Mouse (Mus musculus): ENCODE results near the gene Adamts2. TPM values are rescaled to one million over a fixed set of nuclear protein-coding genes. Genes with fewer than 3 reads are reported as not detected.

Adamts2 gene
- polyA plus RNA-seq, 1 experiment from 2014 or later, result 4.0 TPM

DNA sequence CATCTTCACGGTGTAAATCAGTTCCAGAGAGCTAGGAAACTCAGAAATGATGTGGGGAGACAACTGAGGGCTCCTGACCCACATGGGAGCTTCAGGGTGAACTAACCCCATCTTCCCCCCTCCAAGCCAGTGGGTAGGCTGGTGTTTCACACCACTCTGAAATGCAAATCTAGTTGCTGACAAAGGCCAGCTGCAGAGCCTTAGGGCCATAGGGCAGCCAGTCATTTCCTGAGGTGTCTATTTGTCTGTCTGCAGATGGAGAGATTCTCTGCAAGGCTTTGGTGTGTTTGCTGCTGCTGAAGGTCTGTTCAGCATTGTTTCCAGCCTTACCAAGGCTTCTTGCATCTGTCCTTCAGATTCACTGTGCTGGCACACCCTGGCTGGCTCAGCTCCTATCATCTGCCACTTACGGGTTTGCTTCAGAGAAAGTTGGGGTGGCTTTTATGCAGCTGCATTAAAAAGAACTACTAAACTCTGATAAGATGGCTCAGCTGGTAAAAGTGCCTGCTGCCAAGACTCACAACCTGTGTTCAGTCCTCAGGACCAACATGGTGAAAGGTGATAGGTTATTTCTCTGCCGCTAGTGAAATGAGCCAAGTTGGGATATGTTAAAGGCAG is 246.7 kb downstream of the Adamts2 start:
- Histone ChIP-seq H3K9me3 (replicated peaks; ENCODE audit: control insufficient read depth, low read length, poor library complexity, severe bottlenecking) (0 out of 2 replicates have a peak, but pooled peaks cover 3% of the 10 kb centered on the region), H3K27me3 (ENCODE audit: control insufficient read depth, insufficient read depth, low read depth, low read length) (peaks cover 49% of the 10 kb centered on the region), H3K9ac (ENCODE audit: low read depth, low read length) (no peak overlapping the region), H3K4me1 (ENCODE audit: control insufficient read depth, insufficient read depth, low read length) (peaks cover 11% of the 10 kb centered on the region; the same call in 1 of the 2 replicates), H3K27ac (ENCODE audit: low read length) (no peak overlapping the region), H3K4me2 (ENCODE audit: low read length) (no peak overlapping the region), H3K4me3 (ENCODE audit: low read depth, low read length) (no peak overlapping the region), H3K36me3 (ENCODE audit: control insufficient read depth, insufficient read depth, low read length) (no peaks in the 10 kb centered on the region)
- ATAC-seq, result no peak
- 33% methylated on average over 3 of the region's 3 CpGs for WGBS

DNA sequence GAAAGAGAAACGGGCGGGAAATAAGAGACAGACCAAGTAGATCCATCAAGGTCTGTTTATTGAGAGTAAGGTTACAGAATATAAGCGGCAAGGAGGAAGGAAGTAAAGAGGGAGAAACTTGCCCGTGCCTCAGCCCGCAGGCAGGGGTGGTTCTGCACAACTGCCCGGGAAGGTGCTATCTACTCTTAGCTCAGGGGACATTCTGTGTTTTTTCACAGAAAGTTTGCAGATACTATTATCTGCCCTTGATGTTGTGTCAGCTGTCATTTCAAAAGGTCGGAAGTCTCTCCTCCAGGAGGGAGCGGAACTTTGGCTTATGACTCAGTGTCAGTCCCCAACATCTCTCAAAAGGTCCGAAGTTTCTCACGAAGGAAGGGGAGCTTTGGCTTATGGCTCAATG is 247.4 kb downstream of the Adamts2 start:
- no peak overlapping the region for H3K9ac ChIP-seq (ENCODE audit: low read depth, low read length)

DNA sequence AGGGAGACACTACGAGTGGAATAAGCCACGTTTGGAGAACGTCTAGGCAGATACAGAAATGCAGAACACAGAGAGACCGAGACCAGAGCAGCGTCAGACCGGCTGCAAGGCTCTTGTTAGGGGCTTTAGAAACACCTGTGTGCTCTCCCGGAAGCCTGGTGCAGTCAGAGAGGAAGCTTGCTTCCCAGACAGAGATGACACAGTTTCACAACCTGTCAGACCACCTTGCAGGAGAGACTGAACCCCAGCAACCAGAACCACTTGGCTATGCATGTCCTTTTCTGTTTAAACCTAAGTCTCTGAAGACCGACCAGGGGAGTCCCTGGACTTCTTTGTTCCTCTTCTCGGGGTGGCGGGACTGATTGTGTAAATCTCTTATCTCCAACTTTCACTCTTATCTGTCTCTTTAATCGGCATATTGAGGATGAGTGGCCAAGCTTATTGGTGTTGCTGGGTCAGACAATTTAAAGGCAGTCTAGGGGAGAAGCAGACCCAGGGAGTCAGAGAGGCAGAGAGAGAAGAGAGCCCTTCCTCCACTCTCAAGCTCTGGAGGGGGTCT is 248.4 kb downstream of the Adamts2 start, which contains the start of gene Grm6:
Gene Grm6, plus strand, starts transcription at position 509 of the 559 bp plus-strand sequence.
- no peaks in the 10 kb centered on the region for H3K36me3 ChIP-seq (ENCODE audit: control insufficient read depth, insufficient read depth, low read length)
- H3K9me3 ChIP-seq (replicated peaks; ENCODE audit: control insufficient read depth, low read length, poor library complexity, severe bottlenecking), result 0 out of 2 replicates have a peak, but pooled peaks cover 3% of the 10 kb centered on the region
- H3K9ac ChIP-seq (ENCODE audit: low read depth, low read length), result peak within 1 kb of the TSS; percentile 63

More for the DNA sequence above, 247.4 kb downstream of the Adamts2 start:
- no peak overlapping the region for H3K27ac ChIP-seq (ENCODE audit: low read length)
- no peaks in the 10 kb centered on the region for H3K36me3 ChIP-seq (ENCODE audit: control insufficient read depth, insufficient read depth, low read length)
- H3K4me3 ChIP-seq (ENCODE audit: low read depth, low read length), result no peak overlapping the region
- WGBS, result 15% methylated on average over 10 of the region's 10 CpGs
- no peak for ATAC-seq
- H3K9me3 ChIP-seq (replicated peaks; ENCODE audit: control insufficient read depth, low read length, poor library complexity, severe bottlenecking), result 0 out of 2 replicates have a peak, but pooled peaks cover 3% of the 10 kb centered on the region
- peaks cover 49% of the 10 kb centered on the region for H3K27me3 ChIP-seq (ENCODE audit: control insufficient read depth, insufficient read depth, low read depth, low read length)
- peaks cover 11% of the 10 kb centered on the region; the same call in 1 of the 2 replicates for H3K4me1 ChIP-seq (ENCODE audit: control insufficient read depth, insufficient read depth, low read length)
- no peak overlapping the region for H3K4me2 ChIP-seq (ENCODE audit: low read length)

DNA sequence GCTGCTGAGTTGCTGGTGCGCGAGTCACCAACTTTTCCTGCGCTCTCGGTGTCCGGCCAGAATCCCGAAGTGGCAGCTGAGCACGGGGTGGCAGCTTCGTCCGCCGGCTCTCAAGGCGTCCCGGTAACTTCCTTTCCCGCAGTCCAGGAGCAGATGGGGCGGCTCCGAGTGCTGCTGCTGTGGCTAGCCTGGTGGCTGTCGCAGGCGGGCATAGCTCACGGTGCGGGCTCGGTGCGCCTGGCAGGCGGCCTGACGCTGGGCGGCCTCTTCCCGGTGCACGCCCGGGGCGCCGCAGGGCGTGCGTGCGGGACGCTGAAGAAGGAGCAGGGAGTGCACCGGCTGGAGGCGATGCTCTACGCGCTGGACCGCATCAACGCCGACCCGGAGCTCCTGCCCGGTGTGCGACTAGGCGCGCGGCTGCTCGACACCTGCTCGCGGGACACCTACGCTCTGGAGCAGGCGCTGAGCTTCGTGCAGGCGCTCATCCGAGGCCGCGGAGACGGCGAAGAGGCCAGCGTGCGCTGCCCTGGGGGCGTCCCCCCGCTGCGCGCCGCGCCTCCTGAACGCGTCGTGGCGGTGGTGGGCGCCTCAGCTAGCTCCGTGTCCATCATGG is 249.2 kb downstream of the Adamts2 start:
- peak overlapping the region; percentile 63 for H3K9ac ChIP-seq (ENCODE audit: low read depth, low read length)
- ATAC-seq, result peak; percentile 48; the same call in 1 of the 2 replicates
- 0 out of 2 replicates have a peak, but pooled peaks cover 3% of the 10 kb centered on the region for H3K9me3 ChIP-seq (replicated peaks; ENCODE audit: control insufficient read depth, low read length, poor library complexity, severe bottlenecking)
- WGBS, result under 1% methylated on average over 57 of the region's 72 CpGs
- peak overlapping the region; percentile 97 for H3K4me2 ChIP-seq (ENCODE audit: low read length)
- peaks cover 11% of the 10 kb centered on the region; the same call in 1 of the 2 replicates for H3K4me1 ChIP-seq (ENCODE audit: control insufficient read depth, insufficient read depth, low read length)
- no peak overlapping the region for H3K27ac ChIP-seq (ENCODE audit: low read length)
- H3K36me3 ChIP-seq (ENCODE audit: control insufficient read depth, insufficient read depth, low read length), result no peaks in the 10 kb centered on the region
- H3K4me3 ChIP-seq (ENCODE audit: low read depth, low read length), result peak overlapping the region; percentile 53
- H3K27me3 ChIP-seq (ENCODE audit: control insufficient read depth, insufficient read depth, low read depth, low read length), result peaks cover 49% of the 10 kb centered on the region

More for the DNA sequence above, 248.4 kb downstream of the Adamts2 start, which contains the start of gene Grm6:
- ATAC-seq, result no peak
- Histone ChIP-seq H3K4me2 (ENCODE audit: low read length) (peak within 1 kb of the TSS; percentile 97), H3K4me3 (ENCODE audit: low read depth, low read length) (peak within 1 kb of the TSS; percentile 53), H3K4me1 (ENCODE audit: control insufficient read depth, insufficient read depth, low read length) (peaks cover 11% of the 10 kb centered on the region; the same call in 1 of the 2 replicates), H3K27ac (ENCODE audit: low read length) (no peak within 1 kb of the TSS), H3K27me3 (ENCODE audit: control insufficient read depth, insufficient read depth, low read depth, low read length) (peaks cover 49% of the 10 kb centered on the region)
- WGBS, result 4% methylated on average over 11 of the region's 11 CpGs

Other genes with a start within 250 kb of the Adamts2 start
- 1.3 and 1.7 TPM in 2 replicates for gene Cby3, start 247.6 kb upstream of the Adamts2 start, polyA plus RNA-seq (2015; fragmentation: Nextera tagmentation; extraction: Ambion mirVana)
- 456 and 531 TPM in 2 replicates for gene Hnrnph1, start 225.1 kb upstream of the Adamts2 start, polyA plus RNA-seq (2015; fragmentation: Nextera tagmentation; extraction: Ambion mirVana)
- 30.6 and 31.5 TPM in 2 replicates for gene Rufy1, start 171.0 kb upstream of the Adamts2 start, polyA plus RNA-seq (2015; fragmentation: Nextera tagmentation; extraction: Ambion mirVana)
- 63.5 TPM in 2 replicates for gene Zfp354c, start 225.6 kb downstream of the Adamts2 start, polyA plus RNA-seq (2015; fragmentation: Nextera tagmentation; extraction: Ambion mirVana)
- 2.1 and 2.3 TPM in 2 replicates for gene Zfp879, start 239.5 kb downstream of the Adamts2 start, polyA plus RNA-seq (2015; fragmentation: Nextera tagmentation; extraction: Ambion mirVana)
- gene Grm6, start 248.6 kb downstream of the Adamts2 start, polyA plus RNA-seq (2015; fragmentation: Nextera tagmentation; extraction: Ambion mirVana), result not detected in 2 replicates